Mouse (Mus musculus): Measurements from ENCODE around the gene Zbtb33. TPM values are rescaled to one million over a fixed set of nuclear protein-coding genes. Genes with fewer than 3 reads are reported as not detected.
A peak's percentile ranks its signal among the peaks of the same experiment; 100 is the strongest.
"Not testable (repeated sequence)": the region's sequence is repeated elsewhere in the genome, so short reads cannot be mapped to it uniquely, and the experiment has no call there.

Zbtb33 gene
- total RNA-seq (2017): 31.8 and 36.2 TPM in 2 replicates

DNA sequence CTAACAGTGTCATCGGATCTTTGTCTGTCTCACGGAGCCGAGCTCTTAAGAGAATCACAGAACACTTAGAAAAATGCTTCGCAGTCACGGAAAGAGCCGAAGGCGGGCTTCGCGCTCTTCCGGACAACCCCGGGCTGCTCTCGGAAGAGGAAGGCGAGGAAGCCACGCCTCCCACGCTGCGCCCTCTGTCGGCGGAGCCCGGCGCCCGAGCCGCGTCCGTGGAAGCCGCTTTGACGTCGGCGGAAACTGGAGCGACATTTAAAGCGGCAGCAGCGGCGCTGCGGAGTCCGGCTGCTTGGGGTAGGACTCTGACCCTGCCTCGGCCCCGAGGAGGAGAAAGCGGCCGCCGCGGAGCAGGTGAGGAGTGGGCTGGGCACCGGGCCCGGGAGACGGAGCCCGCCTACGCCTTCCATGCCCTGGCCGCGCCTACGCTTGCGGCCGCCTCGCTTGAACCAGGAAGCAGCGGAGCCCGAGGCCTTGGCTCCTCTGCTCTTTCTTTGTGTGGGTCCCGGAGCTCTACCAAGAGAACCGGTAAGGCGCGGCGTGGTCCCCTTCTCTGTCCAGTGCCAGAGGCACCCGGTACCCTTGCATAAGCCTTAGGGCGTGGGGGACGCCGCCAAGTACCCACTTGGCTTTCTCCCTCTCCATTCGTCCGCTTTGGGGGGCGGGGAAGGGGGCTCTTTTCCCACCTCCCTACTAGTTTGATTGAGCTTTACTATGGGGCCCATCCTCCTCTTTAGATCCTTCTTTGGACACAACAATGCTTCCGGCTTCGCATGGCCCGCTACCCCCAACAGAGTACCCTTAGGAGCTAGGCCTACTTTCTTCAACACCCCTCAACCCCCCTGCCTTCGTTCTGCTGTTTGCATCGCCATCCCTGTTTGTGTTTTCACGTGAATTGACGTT, at the start of gene Zbtb33:
Zbtb33 (plus strand) TSS at position 242 of the 906 bp plus-strand sequence.
- peak; percentile 94 for ATAC-seq (ENCODE audit: extremely low read depth, insufficient number of reproducible peaks, low FRiP score, poor library complexity, severe bottlenecking)

DNA sequence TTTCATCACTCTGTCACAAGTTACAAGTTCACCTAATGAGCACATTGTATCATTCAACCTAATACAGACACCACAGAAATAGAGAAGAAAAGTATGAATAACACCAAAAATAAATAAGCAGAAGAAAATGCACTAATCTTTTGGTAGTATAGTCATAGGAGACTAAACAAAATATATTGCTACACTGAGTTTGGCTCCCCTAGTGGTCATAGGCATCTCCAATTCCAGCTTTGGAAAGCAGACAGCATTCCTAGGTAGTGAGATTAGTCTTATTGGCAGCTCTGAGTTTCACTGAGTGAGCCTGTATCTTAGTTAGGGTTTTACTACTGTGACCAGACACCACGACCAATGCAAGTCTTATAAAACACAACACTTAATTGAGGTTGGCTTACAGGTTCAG, 30.5 kb upstream of the Zbtb33 start:
- no peak for ATAC-seq (ENCODE audit: extremely low read depth, insufficient number of reproducible peaks, low FRiP score, poor library complexity, severe bottlenecking)

GRCm38 (mm10) chrX:38165315-38165714, 24.3 kb upstream of the Zbtb33 start:
- ATAC-seq (ENCODE audit: extremely low read depth, insufficient number of reproducible peaks, low FRiP score, poor library complexity, severe bottlenecking): no peak

- ATAC-seq (ENCODE audit: extremely low read depth, insufficient number of reproducible peaks, low FRiP score, poor library complexity, severe bottlenecking): no peak
Measured at GRCm38 (mm10) chrX:38166064-38166463, 23.5 kb upstream of the Zbtb33 start.

DNA sequence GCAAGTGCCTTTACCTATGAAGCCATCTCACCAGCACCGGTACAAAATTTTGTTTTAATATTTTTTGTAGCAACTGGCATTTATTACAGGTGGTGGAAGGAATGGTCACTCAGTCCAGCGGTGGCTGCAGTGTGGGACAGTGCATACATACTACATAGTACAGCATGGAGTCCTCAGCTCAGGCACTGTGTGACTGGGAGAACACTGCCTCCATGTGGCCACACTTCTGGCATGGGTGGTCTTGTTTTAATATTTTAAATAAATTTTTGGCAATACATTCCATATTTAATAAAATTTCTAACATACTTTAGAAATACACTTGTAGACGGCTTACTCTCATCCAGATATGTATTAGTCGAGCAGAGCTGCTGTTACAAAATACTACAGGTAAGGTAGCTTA, 23.0 kb upstream of the Zbtb33 start:
- no peak for ATAC-seq (ENCODE audit: extremely low read depth, insufficient number of reproducible peaks, low FRiP score, poor library complexity, severe bottlenecking)

DNA sequence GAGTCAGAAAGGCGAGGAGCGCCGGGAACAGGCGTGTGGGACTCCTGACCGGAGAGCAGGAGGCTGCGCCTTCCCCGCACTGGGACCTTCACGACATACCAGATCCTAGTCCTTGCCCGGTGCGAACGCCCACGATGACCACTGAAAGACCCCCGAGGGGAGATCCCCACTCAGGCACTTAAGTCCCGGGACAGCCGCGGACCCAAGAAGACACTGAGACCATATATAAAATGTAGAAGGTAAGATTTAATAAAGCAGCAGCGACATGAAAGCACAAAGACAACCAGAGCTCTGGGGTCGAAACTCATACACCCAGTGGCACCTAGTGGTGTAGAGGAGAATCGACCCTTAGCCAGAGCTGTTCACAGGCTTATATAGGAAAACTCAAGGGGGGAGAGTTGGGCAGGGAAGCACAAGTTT, 9.7 kb upstream of the Zbtb33 start:
- not testable (repeated sequence) for ATAC-seq (ENCODE audit: extremely low read depth, insufficient number of reproducible peaks, low FRiP score, poor library complexity, severe bottlenecking)

GRCm38 (mm10) chrX:38180656-38181607, 8.7 kb upstream of the Zbtb33 start:
- 0 out of 2 replicates have a peak, but pooled peaks have one; percentile 9 for ATAC-seq (ENCODE audit: extremely low read depth, insufficient number of reproducible peaks, low FRiP score, poor library complexity, severe bottlenecking)

DNA sequence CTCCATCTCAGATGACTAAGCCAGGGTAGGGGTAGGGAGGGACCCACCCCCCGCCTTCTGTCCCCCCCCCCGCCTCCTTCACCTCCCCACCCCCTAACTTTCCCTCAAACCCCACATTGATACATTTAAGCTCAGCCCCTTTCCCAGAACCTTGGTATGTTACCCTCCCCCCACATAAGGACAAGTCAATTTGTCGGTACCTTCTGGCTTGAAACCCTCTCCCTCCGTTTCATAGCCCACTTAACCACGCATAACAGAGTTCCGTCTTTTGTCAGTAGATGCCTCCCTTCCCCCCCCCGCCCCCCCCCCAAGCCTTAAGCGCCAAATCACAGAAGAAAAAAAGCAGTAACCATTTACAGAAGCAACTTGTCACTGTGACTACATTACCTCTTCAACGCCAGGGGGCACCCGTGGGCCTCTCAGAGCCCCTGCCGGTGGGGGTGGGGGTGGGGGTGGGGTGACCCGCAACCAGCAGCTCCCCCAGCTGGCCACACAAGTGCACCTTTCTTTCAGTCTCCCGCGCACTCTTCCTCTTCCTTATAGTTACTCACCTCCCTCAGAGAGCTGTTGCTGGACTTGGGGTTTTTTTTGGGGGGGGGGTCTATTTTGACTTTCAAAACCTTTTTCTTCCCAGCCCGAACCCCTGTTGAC, 7.9 kb upstream of the Zbtb33 start:
- ATAC-seq (ENCODE audit: extremely low read depth, insufficient number of reproducible peaks, low FRiP score, poor library complexity, severe bottlenecking): peak; percentile 95

GRCm38 (mm10) chrX:38185520-38185919, 4.1 kb upstream of the Zbtb33 start:
- ATAC-seq (ENCODE audit: extremely low read depth, insufficient number of reproducible peaks, low FRiP score, poor library complexity, severe bottlenecking): no peak

DNA sequence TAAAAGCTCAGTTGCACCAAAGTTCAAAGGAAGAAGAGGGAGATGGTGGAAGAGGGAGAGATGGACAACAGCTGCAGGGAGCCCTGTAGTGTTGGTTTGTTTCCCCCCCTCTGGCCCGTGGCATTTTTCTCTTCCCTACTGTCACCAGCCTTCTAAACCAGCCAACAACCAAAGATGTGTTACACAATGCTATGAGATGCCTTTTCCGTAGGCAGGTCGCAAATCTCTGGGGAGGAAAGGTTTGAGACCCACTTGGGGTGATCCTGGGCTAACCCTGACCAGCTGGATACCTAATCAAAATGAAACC, 818 bp downstream of the Zbtb33 start:
- no peak for ATAC-seq (ENCODE audit: extremely low read depth, insufficient number of reproducible peaks, low FRiP score, poor library complexity, severe bottlenecking)

DNA sequence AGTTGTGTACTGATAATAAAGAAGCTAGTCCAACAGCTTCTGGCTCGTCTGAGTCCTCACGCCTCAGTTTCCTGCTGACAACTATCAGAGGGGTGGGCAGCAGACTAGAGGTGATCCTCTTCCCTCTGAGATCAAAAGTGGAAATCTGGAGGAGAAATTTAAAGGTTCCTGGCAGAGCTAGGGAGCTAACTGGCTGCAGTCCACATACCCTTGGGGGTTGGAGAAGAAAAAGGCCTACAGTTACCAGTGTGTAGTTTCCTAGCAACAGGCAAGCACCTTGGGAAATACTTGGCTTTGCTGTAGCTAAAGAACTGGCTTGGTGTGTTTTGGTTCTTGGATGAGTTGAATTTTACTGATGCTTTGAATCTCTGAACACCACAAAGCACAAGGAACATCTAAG, 12.2 kb downstream of the Zbtb33 start:
- no peak for ATAC-seq (ENCODE audit: extremely low read depth, insufficient number of reproducible peaks, low FRiP score, poor library complexity, severe bottlenecking)

- no peak for ATAC-seq (ENCODE audit: extremely low read depth, insufficient number of reproducible peaks, low FRiP score, poor library complexity, severe bottlenecking)
Measured at GRCm38 (mm10) chrX:38207392-38207791, 17.8 kb downstream of the Zbtb33 start.

- ATAC-seq (ENCODE audit: extremely low read depth, insufficient number of reproducible peaks, low FRiP score, poor library complexity, severe bottlenecking): no peak
Measured at GRCm38 (mm10) chrX:38216986-38217675, 27.5 kb downstream of the Zbtb33 start.

DNA sequence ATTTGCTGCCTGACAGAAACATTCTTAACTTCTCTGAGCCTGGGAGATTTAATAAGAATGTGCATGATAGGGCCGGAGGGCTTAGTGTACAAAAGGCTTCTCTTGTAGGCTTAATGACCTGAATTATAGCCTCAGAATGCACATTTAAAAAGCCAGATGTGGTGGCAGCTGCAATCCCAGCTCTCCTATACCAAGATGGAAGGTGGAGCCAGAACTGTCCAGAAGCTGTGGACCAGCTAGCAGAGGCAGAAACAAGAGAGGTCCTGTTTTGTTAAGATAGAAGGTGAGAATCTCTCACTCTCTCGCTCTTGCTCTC, 28.0 kb downstream of the Zbtb33 start:
- no peak for ATAC-seq (ENCODE audit: extremely low read depth, insufficient number of reproducible peaks, low FRiP score, poor library complexity, severe bottlenecking)

- ATAC-seq (ENCODE audit: extremely low read depth, insufficient number of reproducible peaks, low FRiP score, poor library complexity, severe bottlenecking): no peak
Measured at GRCm38 (mm10) chrX:38222757-38223156, 33.2 kb downstream of the Zbtb33 start.

GRCm38 (mm10) chrX:38229888-38230287, 40.3 kb downstream of the Zbtb33 start:
- no peak for ATAC-seq (ENCODE audit: extremely low read depth, insufficient number of reproducible peaks, low FRiP score, poor library complexity, severe bottlenecking)

DNA sequence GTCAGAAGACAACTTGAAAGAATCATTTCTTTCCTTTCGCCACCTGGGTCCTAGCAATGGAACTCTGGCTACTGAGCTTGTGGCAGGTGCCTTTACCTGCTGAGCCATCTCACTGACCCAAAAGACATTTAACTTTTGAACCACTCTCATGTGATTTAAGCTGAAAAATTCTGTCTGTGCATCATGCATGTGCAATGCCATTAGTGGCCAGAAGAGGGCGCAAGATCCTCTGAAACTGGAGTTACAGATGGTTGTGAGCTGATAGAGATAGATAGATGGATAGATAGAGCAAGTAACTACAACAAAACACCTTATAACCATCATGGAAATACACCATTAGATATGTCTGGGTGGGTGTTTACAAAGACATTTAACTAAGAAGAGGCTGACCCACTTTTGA, 48.1 kb downstream of the Zbtb33 start:
- 0 out of 2 replicates have a peak, but pooled peaks have one; percentile 16 for ATAC-seq (ENCODE audit: extremely low read depth, insufficient number of reproducible peaks, low FRiP score, poor library complexity, severe bottlenecking)
